In the genomic region with DNA sequence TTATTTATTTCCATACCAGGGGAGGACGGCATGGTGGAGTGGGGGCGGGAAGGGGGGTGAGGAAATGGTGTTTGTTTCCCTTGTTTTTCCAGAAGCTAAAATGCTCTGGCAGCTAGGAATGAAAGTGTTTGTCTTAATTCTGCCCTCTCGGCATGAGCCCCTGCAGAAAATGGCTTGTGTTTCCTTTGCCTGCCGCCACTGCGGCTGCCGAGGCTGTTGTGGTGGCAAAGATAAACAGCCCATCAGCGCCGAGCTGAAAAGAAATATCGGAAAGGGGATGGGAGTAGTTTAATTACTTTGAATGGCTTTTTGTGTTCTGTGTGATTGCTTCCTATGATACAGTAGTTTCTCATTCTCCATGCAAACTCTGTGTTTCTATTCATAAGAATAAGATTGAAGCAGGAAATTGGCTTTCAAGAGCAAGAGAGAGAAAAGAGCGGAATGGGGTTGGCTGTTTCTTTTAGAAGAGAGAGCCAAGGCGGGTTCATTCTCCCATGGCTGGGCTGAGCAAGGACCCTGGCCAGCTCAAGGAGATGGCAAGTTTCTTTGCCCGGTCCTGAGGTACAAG, we compare ENCODE assay signal across 9 mouse cellular contexts.
A peak's percentile ranks its signal among the peaks of the same experiment; 100 is the strongest.
DNase-seq lines count a peak whose midpoint lies in the region; ATAC-seq lines count a peak whose summit lies in the region.
"Had no signal": no experiment of that assay in that cellular context is flagged by ENCODE, and none has a peak within 500 bp of the region (broad histone marks: within the 10 kb centered on the region; RNA-seq: fewer than 3 reads in every experiment).

No protein-coding gene starts in this region.

- H3K4me2 ChIP-seq in kidney, embryonic 16.5 days (replicated peaks; ENCODE audit: low read depth, low read length) = peak overlapping the region; percentile 94
- H3K4me2 ChIP-seq in hindbrain, embryonic 15.5 days = peak overlapping the region; percentile 70
- peak overlapping the region; percentile 55 for H3K4me2 ChIP-seq in liver, embryonic 12.5 days

- H3K4me1 ChIP-seq in kidney, embryonic 16.5 days (ENCODE audit: insufficient read depth, low read length) = peaks cover 11% of the 10 kb centered on the region; the same call in 1 of the 2 replicates
- H3K4me1 ChIP-seq in embryonic facial prominence, embryonic 10.5 days = peaks cover 15% of the 10 kb centered on the region
- H3K4me1 ChIP-seq in hindbrain, embryonic 15.5 days (replicated peaks) = peaks cover 25% of the 10 kb centered on the region
- no peaks in the 10 kb centered on the region for H3K4me1 ChIP-seq in liver, embryonic 12.5 days

- no peak for DNase-seq in kidney, adult 18-20 months
- peak; percentile 31 for DNase-seq in embryonic facial prominence, embryonic 10.5 days (ENCODE audit: low spot score)
- DNase-seq in retina, embryonic 14.5 days (ENCODE audit: low spot score) = peak; percentile 33
- DNase-seq in B cell, adult 2 months = no peak
- no peak for DNase-seq in c-Kit-positive CD71-positive TER-119-positive erythroid progenitor cells, embryonic 14.5 days (ENCODE audit: low spot score)

- no peak overlapping the region for H3K27ac ChIP-seq in kidney, embryonic 16.5 days (ENCODE audit: low read length)
- peak overlapping the region; percentile 77 for H3K27ac ChIP-seq in embryonic facial prominence, embryonic 10.5 days (replicated peaks)
- H3K27ac ChIP-seq in hindbrain, embryonic 15.5 days (replicated peaks) = peak overlapping the region; percentile 86
- no peak overlapping the region for H3K27ac ChIP-seq in liver, embryonic 12.5 days

- 2% methylated on average over 12 of the region's 12 CpGs for WGBS in kidney, embryonic 16.5 days
- 7% methylated on average over 12 of the region's 12 CpGs for WGBS in embryonic facial prominence, embryonic 10.5 days
- WGBS in hindbrain, embryonic 15.5 days = 4% methylated on average over 12 of the region's 12 CpGs
- WGBS in liver, embryonic 12.5 days (ENCODE audit: insufficient replicate concordance) = 8% methylated on average over 12 of the region's 12 CpGs

- peak; percentile 55; the same call in 1 of the 2 replicates for ATAC-seq in kidney, embryonic 16.5 days (ENCODE audit: low FRiP score, low TSS enrichment)
- ATAC-seq in hindbrain, embryonic 15.5 days (ENCODE audit: low FRiP score, low read depth) = peak; percentile 80
- ATAC-seq in liver, embryonic 12.5 days = no peak
- ATAC-seq: Patski had no signal

- no peaks in the 10 kb centered on the region for H3K36me3 ChIP-seq in kidney, embryonic 16.5 days (ENCODE audit: insufficient read depth, low read length)
- H3K36me3 ChIP-seq in embryonic facial prominence, embryonic 10.5 days (replicated peaks) = no peaks in the 10 kb centered on the region
- no peaks in the 10 kb centered on the region for H3K36me3 ChIP-seq in hindbrain, embryonic 15.5 days
- no peaks in the 10 kb centered on the region for H3K36me3 ChIP-seq in liver, embryonic 12.5 days

- no peaks in the 10 kb centered on the region for H3K27me3 ChIP-seq in kidney, embryonic 16.5 days (ENCODE audit: insufficient read depth, low read length)
- H3K27me3 ChIP-seq in embryonic facial prominence, embryonic 10.5 days (replicated peaks; ENCODE audit: low read depth, poor library complexity, severe bottlenecking) = peaks cover 8% of the 10 kb centered on the region
- H3K27me3 ChIP-seq in hindbrain, embryonic 15.5 days = no peaks in the 10 kb centered on the region
- H3K27me3 ChIP-seq in liver, embryonic 12.5 days (replicated peaks) = no peaks in the 10 kb centered on the region

- peak overlapping the region; percentile 64 for H3K9ac ChIP-seq in kidney, embryonic 16.5 days (replicated peaks; ENCODE audit: low read length)
- H3K9ac ChIP-seq in hindbrain, embryonic 15.5 days = peak overlapping the region; percentile 48
- no peak overlapping the region for H3K9ac ChIP-seq in liver, embryonic 12.5 days

- no peaks in the 10 kb centered on the region for H3K9me3 ChIP-seq in kidney, embryonic 16.5 days (ENCODE audit: low read length)
- no peaks in the 10 kb centered on the region for H3K9me3 ChIP-seq in embryonic facial prominence, embryonic 10.5 days
- H3K9me3 ChIP-seq in hindbrain, embryonic 15.5 days = no peaks in the 10 kb centered on the region
- no peaks in the 10 kb centered on the region for H3K9me3 ChIP-seq in liver, embryonic 12.5 days (replicated peaks)

- peak overlapping the region; percentile 57 for H3K4me3 ChIP-seq in kidney, embryonic 16.5 days (ENCODE audit: low read length)
- peak overlapping the region; percentile 57 for H3K4me3 ChIP-seq in embryonic facial prominence, embryonic 10.5 days
- H3K4me3 ChIP-seq in hindbrain, embryonic 15.5 days = peak overlapping the region; percentile 35
- peak overlapping the region; percentile 31 for H3K4me3 ChIP-seq in liver, embryonic 12.5 days

Comparison
In these comparisons a context has a peak if more than half of its experiments do, and no peak if none do; other contexts are left out.
1. H3K27ac ChIP-seq: peak in embryonic facial prominence, embryonic 10.5 days (single experiment) and hindbrain, embryonic 15.5 days (single experiment); none in kidney, embryonic 16.5 days (single experiment) and liver, embryonic 12.5 days (single experiment).
2. DNase-seq: peak in embryonic facial prominence, embryonic 10.5 days (single experiment) and retina, embryonic 14.5 days (single experiment); none in kidney, adult 18-20 months (single experiment), B cell, adult 2 months (0 of 2) and c-Kit-positive CD71-positive TER-119-positive erythroid progenitor cells, embryonic 14.5 days (single experiment).
3. Peak in every context shown above with its lines, with median percentiles within 50 percentile points of each other: H3K4me2 ChIP-seq and H3K4me3 ChIP-seq.